Mouse (Mus musculus): ENCODE results near the gene Il18r1. TPM values are rescaled to one million over a fixed set of nuclear protein-coding genes. Genes with fewer than 3 reads are reported as not detected.
A peak's percentile ranks its signal among the peaks of the same experiment; 100 is the strongest.

Il18r1 gene
- polyA plus RNA-seq, 1 experiment = not detected

GRCm38 (mm10) chr1:40514851-40515585 is 49.7 kb downstream of the Il18r1 start, which contains the start of gene Il18rap:
TSS of gene Il18rap (plus strand) at chr1:40515362.
- no peaks in the 10 kb centered on the region for H3K79me2 ChIP-seq (ENCODE audit: control insufficient read depth, insufficient read depth)
- H3K36me3 ChIP-seq (ENCODE audit: control insufficient read depth, insufficient read depth) = no peaks in the 10 kb centered on the region
- peak within 1 kb of the TSS; percentile 33 for H3K4me2 ChIP-seq (ENCODE audit: low read depth)
- H3K4me3 ChIP-seq = no peak within 1 kb of the TSS
- H3K27me3 ChIP-seq (ENCODE audit: control insufficient read depth, insufficient read depth, insufficient read length) = no peaks in the 10 kb centered on the region
- H3ac ChIP-seq (ENCODE audit: control insufficient read depth, insufficient read length) = no peak within 1 kb of the TSS
- TF ChIP-seq REST (IDR thresholded peaks at IDR 0.05; ENCODE audit: insufficient read depth, insufficient read length) (no peak), MYOD1 (IDR thresholded peaks at IDR 0.05; ENCODE audit: control insufficient read depth in 1 of 3, insufficient read length in 2 of 3, low read depth in 2 of 3) (no peak), E2F4 (IDR thresholded peaks at IDR 0.05; ENCODE audit: insufficient read depth) (no peak), MYOG (IDR thresholded peaks at IDR 0.05; ENCODE audit: control insufficient read depth in 1 of 3, insufficient read depth in 1 of 3, insufficient read length in 2 of 3, low read depth in 2 of 3) (no peak), MAX (IDR thresholded peaks at IDR 0.05; ENCODE audit: low read depth) (no peak), POLR2A (IDR thresholded peaks at IDR 0.05; ENCODE audit: insufficient read length, low read depth) (no peak), TCF12 (IDR thresholded peaks at IDR 0.05; ENCODE audit: insufficient read depth, poor library complexity, severe bottlenecking) (no peak), POLR2AphosphoS2 (IDR thresholded peaks at IDR 0.05; ENCODE audit: insufficient read length, low read depth) (no peak), TCF3 (IDR thresholded peaks at IDR 0.05; ENCODE audit: insufficient read length, low read depth) (no peak), USF1 (IDR thresholded peaks at IDR 0.05; ENCODE audit: low read depth) (no peak), CEBPB (IDR thresholded peaks at IDR 0.05; ENCODE audit: insufficient read depth, poor library complexity, severe bottlenecking) (no peak), SRF (IDR thresholded peaks at IDR 0.05; ENCODE audit: control insufficient read depth, insufficient read length, low read depth) (no peak)

DNA sequence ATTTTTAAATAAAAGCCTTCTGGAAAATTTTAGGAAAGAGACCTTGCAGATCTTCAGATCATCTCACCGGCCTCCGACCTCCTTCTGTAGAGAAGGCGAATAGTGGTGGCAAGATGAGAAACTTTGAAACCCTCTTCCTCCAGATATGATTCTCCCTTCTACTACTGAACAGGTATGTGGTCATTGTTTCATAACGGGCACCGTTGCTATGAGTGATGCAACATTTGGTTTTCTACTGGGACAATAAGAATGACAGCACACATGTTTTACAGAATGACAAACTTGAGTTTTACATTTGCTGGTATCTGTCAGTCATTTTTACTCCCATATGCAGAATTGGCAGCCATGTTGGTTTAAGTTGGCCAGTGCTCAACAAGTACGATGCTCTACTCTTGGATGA is 51.0 kb downstream of the Il18r1 start:
- H3K79me2 ChIP-seq (ENCODE audit: control insufficient read depth, insufficient read depth) = no peaks in the 10 kb centered on the region
- H3K36me3 ChIP-seq (ENCODE audit: control insufficient read depth, insufficient read depth) = no peaks in the 10 kb centered on the region
- H3K4me2 ChIP-seq (ENCODE audit: low read depth) = peak overlapping the region; percentile 33
- H3K27me3 ChIP-seq (ENCODE audit: control insufficient read depth, insufficient read depth, insufficient read length) = no peaks in the 10 kb centered on the region
- no peak overlapping the region for H3ac ChIP-seq (ENCODE audit: control insufficient read depth, insufficient read length)
- TF ChIP-seq MYOG (IDR thresholded peaks at IDR 0.05; ENCODE audit: control insufficient read depth in 1 of 3, insufficient read depth in 1 of 3, insufficient read length in 2 of 3, low read depth in 2 of 3) (no peak), POLR2AphosphoS2 (IDR thresholded peaks at IDR 0.05; ENCODE audit: insufficient read length, low read depth) (no peak), POLR2A (IDR thresholded peaks at IDR 0.05; ENCODE audit: insufficient read length, low read depth) (no peak), MAX (IDR thresholded peaks at IDR 0.05; ENCODE audit: low read depth) (no peak), TCF3 (IDR thresholded peaks at IDR 0.05; ENCODE audit: insufficient read length, low read depth) (no peak), E2F4 (IDR thresholded peaks at IDR 0.05; ENCODE audit: insufficient read depth) (no peak), TCF12 (IDR thresholded peaks at IDR 0.05; ENCODE audit: insufficient read depth, poor library complexity, severe bottlenecking) (no peak), MYOD1 (IDR thresholded peaks at IDR 0.05; ENCODE audit: control insufficient read depth in 1 of 3, insufficient read length in 2 of 3, low read depth in 2 of 3) (no peak), CEBPB (IDR thresholded peaks at IDR 0.05; ENCODE audit: insufficient read depth, poor library complexity, severe bottlenecking) (no peak), USF1 (IDR thresholded peaks at IDR 0.05; ENCODE audit: low read depth) (no peak), REST (IDR thresholded peaks at IDR 0.05; ENCODE audit: insufficient read depth, insufficient read length) (no peak), SRF (IDR thresholded peaks at IDR 0.05; ENCODE audit: control insufficient read depth, insufficient read length, low read depth) (no peak)
- H3K4me3 ChIP-seq = no peak overlapping the region

- TF ChIP-seq TCF3 (IDR thresholded peaks at IDR 0.05; ENCODE audit: insufficient read length, low read depth) (no peak), CEBPB (IDR thresholded peaks at IDR 0.05; ENCODE audit: insufficient read depth, poor library complexity, severe bottlenecking) (no peak), MAX (IDR thresholded peaks at IDR 0.05; ENCODE audit: low read depth) (no peak), E2F4 (IDR thresholded peaks at IDR 0.05; ENCODE audit: insufficient read depth) (no peak), SRF (IDR thresholded peaks at IDR 0.05; ENCODE audit: control insufficient read depth, insufficient read length, low read depth) (no peak), MYOG (IDR thresholded peaks at IDR 0.05; ENCODE audit: control insufficient read depth in 1 of 3, insufficient read depth in 1 of 3, insufficient read length in 2 of 3, low read depth in 2 of 3) (no peak), USF1 (IDR thresholded peaks at IDR 0.05; ENCODE audit: low read depth) (no peak), TCF12 (IDR thresholded peaks at IDR 0.05; ENCODE audit: insufficient read depth, poor library complexity, severe bottlenecking) (no peak), POLR2A (IDR thresholded peaks at IDR 0.05; ENCODE audit: insufficient read length, low read depth) (no peak)
- Histone ChIP-seq H3K4me2 (ENCODE audit: low read depth) (no peak overlapping the region), H3K79me2 (ENCODE audit: control insufficient read depth, insufficient read depth) (no peaks in the 10 kb centered on the region), H3K36me3 (ENCODE audit: control insufficient read depth, insufficient read depth) (no peaks in the 10 kb centered on the region), H3K27me3 (ENCODE audit: control insufficient read depth, insufficient read depth, insufficient read length) (no peaks in the 10 kb centered on the region), H3ac (ENCODE audit: control insufficient read depth, insufficient read length) (no peak overlapping the region), H3K4me3 (no peak overlapping the region)
Measured at GRCm38 (mm10) chr1:40522918-40523317, 57.6 kb downstream of the Il18r1 start.

DNA sequence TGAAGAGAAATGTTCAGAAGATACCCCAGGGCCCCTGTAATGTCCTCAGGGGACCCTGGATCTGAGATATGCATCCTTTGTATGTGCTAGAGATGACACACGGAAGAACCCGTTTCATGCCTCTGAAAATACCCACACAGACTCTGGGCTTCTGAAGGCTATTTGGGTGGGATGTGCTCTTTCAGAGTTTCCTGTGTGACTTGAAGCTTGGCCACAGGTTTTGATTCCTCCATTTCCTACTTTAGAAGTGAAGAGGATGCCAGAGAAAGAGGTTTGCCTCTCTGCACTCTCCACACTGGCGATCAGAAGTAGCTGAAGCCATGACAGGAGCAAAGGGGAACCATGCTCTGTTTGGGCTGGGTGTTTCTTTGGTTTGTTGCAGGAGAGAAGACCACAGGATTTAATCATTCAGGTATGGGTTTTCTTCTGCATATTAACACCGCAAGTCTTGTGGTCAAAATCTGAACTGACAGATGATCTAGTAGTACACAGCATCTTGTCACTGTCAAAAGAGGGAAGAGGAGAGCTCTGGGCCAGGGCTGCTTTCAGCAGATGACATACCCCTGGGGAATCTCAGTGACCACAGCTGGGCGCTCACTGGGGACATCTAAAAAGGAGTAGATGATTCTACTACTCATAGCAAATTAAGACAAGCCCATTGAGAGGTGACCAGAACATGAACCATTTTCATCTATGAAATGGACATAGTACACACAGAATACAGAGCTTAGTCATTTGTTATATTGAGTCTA is 58.8 kb downstream of the Il18r1 start:
- Histone ChIP-seq H3ac (ENCODE audit: control insufficient read depth, insufficient read length) (no peak overlapping the region), H3K4me3 (no peak overlapping the region), H3K79me2 (ENCODE audit: control insufficient read depth, insufficient read depth) (no peaks in the 10 kb centered on the region), H3K4me2 (ENCODE audit: low read depth) (no peak overlapping the region), H3K36me3 (ENCODE audit: control insufficient read depth, insufficient read depth) (no peaks in the 10 kb centered on the region), H3K27me3 (ENCODE audit: control insufficient read depth, insufficient read depth, insufficient read length) (no peaks in the 10 kb centered on the region)
- TF ChIP-seq CEBPB (IDR thresholded peaks at IDR 0.05; ENCODE audit: insufficient read depth, poor library complexity, severe bottlenecking) (no peak), POLR2AphosphoS2 (IDR thresholded peaks at IDR 0.05; ENCODE audit: insufficient read length, low read depth) (no peak), E2F4 (IDR thresholded peaks at IDR 0.05; ENCODE audit: insufficient read depth) (no peak), MYOD1 (IDR thresholded peaks at IDR 0.05; ENCODE audit: control insufficient read depth in 1 of 3, insufficient read length in 2 of 3, low read depth in 2 of 3) (no peak), MYOG (IDR thresholded peaks at IDR 0.05; ENCODE audit: control insufficient read depth in 1 of 3, insufficient read depth in 1 of 3, insufficient read length in 2 of 3, low read depth in 2 of 3) (no peak), USF1 (IDR thresholded peaks at IDR 0.05; ENCODE audit: low read depth) (no peak), TCF12 (IDR thresholded peaks at IDR 0.05; ENCODE audit: insufficient read depth, poor library complexity, severe bottlenecking) (no peak)

All from myocyte (in vitro differentiated cells).